Mouse (Mus musculus): ENCODE results near the gene Ikzf4.

DNA sequence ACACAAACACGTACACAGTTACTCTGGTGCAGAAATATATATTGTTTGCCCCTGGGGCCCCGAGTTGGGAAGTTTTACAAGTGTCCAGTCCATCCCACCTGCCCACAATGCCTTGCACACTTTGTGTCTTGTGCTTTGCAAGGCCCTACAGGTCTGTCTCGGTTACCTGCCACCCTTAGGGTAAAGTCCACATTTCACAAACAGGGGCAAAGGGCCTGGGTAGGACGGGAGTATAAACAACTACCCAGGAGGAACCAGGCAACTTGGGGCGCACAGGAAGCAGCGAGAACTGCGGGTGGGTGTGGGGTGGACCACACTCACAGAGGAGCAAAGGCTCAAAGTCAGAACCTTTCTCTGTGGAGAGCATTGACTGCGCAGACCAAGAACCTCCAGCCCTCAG lies 58.1 kb downstream of the Ikzf4 start:
- TF ChIP-seq CTCF (IDR thresholded peaks at IDR 0.05; ENCODE audit: low read depth), result no peak
- peak; percentile 55 for TF ChIP-seq EP300 (IDR thresholded peaks at IDR 0.05; ENCODE audit: low read depth)
